Mouse (Mus musculus) lung, postnatal 0 days (tissue): ENCODE measurements around the gene Fcrl1. TPM values are rescaled to one million over a fixed set of nuclear protein-coding genes. Genes with fewer than 3 reads are reported as not detected.

ENCODE experiments used
- ATAC-seq: fragments of 200-750 bp; cut with Nextera tagmentation; 2 replicates; pipeline ENCODE4 v1.8.0; 2017; ENCODE audit warnings: moderate library complexity
- DNase-seq: peaks from one replicate; pipeline ENCODE4 v3.0.0-alpha.2; 2016; ENCODE audit warnings: low spot score
- H3K27ac ChIP-seq: fragments of 300-500 bp; sonication (generic); 2 replicates; pipeline ENCODE4 v1.5.1; 2014; ENCODE audit warnings: antibody characterized with exemption, mild to moderate bottlenecking, low read length, mixed read lengths
- H3K27me3 ChIP-seq: fragments of 300-500 bp; sonication (generic); replicated peaks from 2 replicates; pipeline ENCODE4 v1.6.1; 2014; ENCODE audit warnings: low read length, mixed read lengths; ENCODE audit not compliant: insufficient read depth
- H3K36me3 ChIP-seq: fragments of 300-500 bp; sonication (generic); 2 replicates; pipeline ENCODE4 v1.6.1; 2014; ENCODE audit warnings: low read length, mixed read lengths; ENCODE audit not compliant: insufficient read depth
- H3K4me1 ChIP-seq: fragments of 300-500 bp; sonication (generic); 2 replicates; pipeline ENCODE4 v1.6.1; 2014; ENCODE audit warnings: antibody characterized with exemption, low read depth, low read length, mixed read lengths; ENCODE audit not compliant: insufficient read depth
- H3K4me2 ChIP-seq: fragments of 300-500 bp; sonication (generic); replicated peaks from 2 replicates; pipeline ENCODE4 v1.6.1; 2014; ENCODE audit warnings: low read depth, mild to moderate bottlenecking, low read length, moderate library complexity, mixed read lengths
- H3K4me3 ChIP-seq: fragments of 300-500 bp; sonication (generic); 2 replicates; pipeline ENCODE4 v1.5.1; 2014; ENCODE audit warnings: low read depth, low read length
- H3K9ac ChIP-seq: fragments of 300-500 bp; sonication (generic); replicated peaks from 2 replicates; pipeline ENCODE4 v1.6.1; 2014; ENCODE audit warnings: low read depth, mild to moderate bottlenecking
- H3K9me3 ChIP-seq: fragments of 300-500 bp; sonication (generic); 2 replicates; pipeline ENCODE4 v1.6.1; 2016; ENCODE audit warnings: low read length, mixed read lengths
- CTCF ChIP-seq: IDR thresholded peaks from 2 replicates; pipeline ENCODE4 v1.5.1; 2016; ENCODE audit warnings: antibody characterized with exemption, mild to moderate bottlenecking
- EP300 ChIP-seq: IDR thresholded peaks from 2 replicates; pipeline ENCODE4 v1.6.1; 2016; ENCODE audit warnings: antibody characterized with exemption, mild to moderate bottlenecking, control low read depth
- WGBS: fragments of 180-500 bp; shearing (Covaris S2); extraction: QIAGEN DNeasy Blood & Tissue Kit; methylation state at CpG from one replicate; pipeline ENCODE4 v1.1.7; 2014; 5-methylcytosine and 5-hydroxymethylcytosine counted together
- polyA plus RNA-seq: library from polyadenylated mRNA; unstranded; fragments of >200 nt; fragmentation: Nextera tagmentation; extraction: Ambion mirVana; gene quantifications from 2 replicates; pipeline ENCODE4 v1.2.1, GENCODE M21; 2015

Fcrl1 gene
- polyA plus RNA-seq, 1 experiment from 2014 or later: 0.35 TPM

- no peak for DNase-seq
These were observed 46.3 kb downstream of the Fcrl1 start for GRCm38 (mm10) chr3:87422386-87422910.

GRCm38 (mm10) chr3:87435479-87435878 lies 59.3 kb downstream of the Fcrl1 start, which contains the start of gene Fcrl5:
Gene Fcrl5, plus strand, starts transcription at chr3:87435773.
- ATAC-seq: no peak

More at GRCm38 (mm10) chr3:87422386-87422910, 46.3 kb downstream of the Fcrl1 start:
- Histone ChIP-seq H3K4me1 (no peaks in the 10 kb centered on the region), H3K9me3 (no peaks in the 10 kb centered on the region), H3K9ac (no peak overlapping the region), H3K36me3 (no peaks in the 10 kb centered on the region), H3K4me3 (no peak overlapping the region), H3K27ac (no peak overlapping the region), H3K4me2 (no peak overlapping the region), H3K27me3 (no peaks in the 10 kb centered on the region)
- 81% methylated on average over 4 of the region's 4 CpGs for WGBS
- no peak for ATAC-seq
- TF ChIP-seq EP300 (no peak), CTCF (peak; percentile 15)

DNA sequence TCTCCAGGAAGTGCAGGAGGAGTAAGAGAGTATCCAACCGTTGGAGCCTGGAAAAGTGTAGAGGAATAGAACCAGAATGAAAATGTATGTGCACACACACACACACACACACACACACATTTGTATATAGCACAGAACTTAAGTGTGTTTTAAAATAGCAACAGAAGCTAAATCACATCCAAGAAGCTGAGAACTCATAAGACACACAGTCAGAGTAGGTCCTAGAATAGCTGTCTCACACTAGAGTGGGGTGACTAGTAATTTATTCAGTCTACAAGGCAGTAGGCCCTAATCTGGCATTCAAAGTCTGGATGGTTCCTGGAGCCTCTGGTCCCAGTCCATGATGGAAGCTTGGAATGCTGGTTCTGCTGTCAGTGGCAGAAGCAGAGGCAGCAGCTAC lies 64.4 kb downstream of the Fcrl1 start:
- no peaks in the 10 kb centered on the region for H3K9me3 ChIP-seq
- 58% methylated on average over 1 of the region's 1 CpGs for WGBS
- no peak overlapping the region for H3K9ac ChIP-seq
- H3K4me2 ChIP-seq: no peak overlapping the region
- no peak overlapping the region for H3K4me3 ChIP-seq
- no peak for TF ChIP-seq CTCF
- no peak for TF ChIP-seq EP300
- H3K27ac ChIP-seq: no peak overlapping the region
- ATAC-seq: no peak
- no peaks in the 10 kb centered on the region for H3K4me1 ChIP-seq
- no peak for DNase-seq
- no peaks in the 10 kb centered on the region for H3K27me3 ChIP-seq
- H3K36me3 ChIP-seq: no peaks in the 10 kb centered on the region

More at GRCm38 (mm10) chr3:87435479-87435878, 59.3 kb downstream of the Fcrl1 start, which contains the start of gene Fcrl5:
- 83% methylated on average over 5 of the region's 5 CpGs for WGBS
- H3K4me2 ChIP-seq: no peak within 1 kb of the TSS
- no peak for TF ChIP-seq CTCF
- TF ChIP-seq EP300: no peak
- no peaks in the 10 kb centered on the region for H3K9me3 ChIP-seq
- H3K9ac ChIP-seq: no peak within 1 kb of the TSS
- H3K4me3 ChIP-seq: no peak within 1 kb of the TSS
- H3K27me3 ChIP-seq: no peaks in the 10 kb centered on the region
- no peaks in the 10 kb centered on the region for H3K4me1 ChIP-seq
- H3K36me3 ChIP-seq: no peaks in the 10 kb centered on the region
- DNase-seq: no peak
- no peak within 1 kb of the TSS for H3K27ac ChIP-seq

DNA sequence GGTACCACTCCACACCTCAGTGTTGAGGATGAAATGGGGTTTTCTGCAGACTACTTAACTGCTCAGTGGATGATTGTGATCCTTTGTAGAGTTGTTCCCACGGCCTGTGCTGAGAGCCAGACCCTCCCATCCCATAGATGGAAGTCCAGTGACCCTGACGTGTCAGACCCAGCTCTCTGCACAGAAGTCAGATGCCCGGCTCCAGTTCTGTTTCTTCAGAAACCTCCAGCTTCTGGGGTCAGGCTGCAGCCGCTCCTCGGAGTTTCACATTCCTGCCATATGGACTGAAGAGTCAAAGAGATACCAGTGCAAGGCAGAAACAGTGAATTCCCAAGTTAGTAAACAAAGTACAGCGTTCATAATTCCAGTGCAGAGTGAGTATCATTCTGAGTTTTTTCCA lies 67.8 kb downstream of the Fcrl1 start:
- no peaks in the 10 kb centered on the region for H3K9me3 ChIP-seq
- H3K9ac ChIP-seq: no peak overlapping the region
- H3K4me2 ChIP-seq: no peak overlapping the region
- ATAC-seq (peak; percentile 40), DNase-seq (peak; percentile 11)
- no peaks in the 10 kb centered on the region for H3K27me3 ChIP-seq
- no peaks in the 10 kb centered on the region for H3K4me1 ChIP-seq
- 50% methylated on average over 6 of the region's 6 CpGs for WGBS
- no peak for TF ChIP-seq EP300
- no peak for TF ChIP-seq CTCF
- H3K27ac ChIP-seq: no peak overlapping the region
- H3K4me3 ChIP-seq: no peak overlapping the region
- H3K36me3 ChIP-seq: no peaks in the 10 kb centered on the region

Other genes starting within 250 kb of the Fcrl1 start
- gene Kirrel, start 201.6 kb upstream of the Fcrl1 start, polyA plus RNA-seq: 3.5 TPM in 2 replicates
- gene Fcrls, start 112.6 kb upstream of the Fcrl1 start, polyA plus RNA-seq: 7.6 and 9.0 TPM in 2 replicates
- 0.25 and 0.27 TPM in 2 replicates for gene Cd5l, start 18.5 kb upstream of the Fcrl1 start, polyA plus RNA-seq
- not detected in 2 replicates for gene Fcrl5, start 59.4 kb downstream of the Fcrl1 start, polyA plus RNA-seq
- 13.8 and 15.6 TPM in 2 replicates for gene Etv3, start 149.0 kb downstream of the Fcrl1 start, polyA plus RNA-seq
- 9.8 and 10.7 TPM in 2 replicates for gene Arhgef11, start 241.2 kb downstream of the Fcrl1 start, polyA plus RNA-seq